In genomic region chr1:120341811-120342370, GRCm38 (mm10) we compare ENCODE assay signal across 11 mouse cellular contexts. TPM values are rescaled to one million over a fixed set of nuclear protein-coding genes. Genes with fewer than 3 reads are reported as not detected.
DNase-seq lines count a peak whose midpoint lies in the region; ATAC-seq and TF ChIP-seq lines count a peak whose summit lies in the region.
"Had no signal": no experiment of that assay in that cellular context is flagged by ENCODE, and none has a peak within 500 bp of the region (broad histone marks: within the 10 kb centered on the region; RNA-seq: fewer than 3 reads in every experiment).

No protein-coding gene starts in this region.

- TF ChIP-seq CTCF in heart, postnatal 0 days (IDR thresholded peaks at IDR 0.05; ENCODE audit: low read depth), result no peak

- ATAC-seq in heart, postnatal 0 days (ENCODE audit: insufficient read depth, low read depth), result no peak
- ATAC-seq in embryonic facial prominence, embryonic 13.5 days (ENCODE audit: insufficient number of reproducible peaks, insufficient read depth, low FRiP score, low TSS enrichment, low read depth), result no peak
- no peak for ATAC-seq in intestine, embryonic 15.5 days

- no peak for TF ChIP-seq EP300 in heart, postnatal 0 days (IDR thresholded peaks at IDR 0.05; ENCODE audit: low read depth)

- 5% methylated on average over 17 of the region's 17 CpGs for WGBS in heart, postnatal 0 days
- 2% methylated on average over 17 of the region's 17 CpGs for WGBS in embryonic facial prominence, embryonic 13.5 days
- WGBS in intestine, embryonic 15.5 days, result 2% methylated on average over 17 of the region's 17 CpGs

- peak overlapping the region; percentile 29 for H3K4me3 ChIP-seq in heart, postnatal 0 days (ENCODE audit: low read depth, low read length)
- peak overlapping the region; percentile 38 for H3K4me3 ChIP-seq in embryonic facial prominence, embryonic 13.5 days
- peak overlapping the region; percentile 23 for H3K4me3 ChIP-seq in intestine, embryonic 15.5 days (replicated peaks)

- peaks cover 89% of the 10 kb centered on the region for H3K27me3 ChIP-seq in heart, postnatal 0 days (ENCODE audit: control insufficient read depth, insufficient read depth, low read length)
- peaks cover 97% of the 10 kb centered on the region for H3K27me3 ChIP-seq in embryonic facial prominence, embryonic 13.5 days
- H3K27me3 ChIP-seq in intestine, embryonic 15.5 days (replicated peaks), result peaks cover 70% of the 10 kb centered on the region
- H3K27me3 ChIP-seq: CH12.LX had no signal

- DNase-seq in heart, postnatal 0 days (ENCODE audit: low spot score), result no peak
- no peak for DNase-seq in heart, postnatal 14 days
- peak; percentile 33 for DNase-seq in neural tube, embryonic 10.5 days (ENCODE audit: extremely low spot score, low spot score)
- no peak for DNase-seq in frontal cortex, postnatal 10 days (ENCODE audit: low spot score in 2 of 2)
- DNase-seq in cerebellum, adult 11 months, result no peak
- DNase-seq in adrenal gland, adult 8-10 months, result no peak

- no peaks in the 10 kb centered on the region for H3K4me1 ChIP-seq in heart, postnatal 0 days (ENCODE audit: control insufficient read depth, insufficient read depth)
- H3K4me1 ChIP-seq in embryonic facial prominence, embryonic 13.5 days, result peaks cover 27% of the 10 kb centered on the region
- peaks cover 14% of the 10 kb centered on the region for H3K4me1 ChIP-seq in intestine, embryonic 15.5 days (replicated peaks)

- intact Hi-C loops in heart, postnatal 14 days (cut with DNase I), result no loop called here

- no peak overlapping the region for H3K27ac ChIP-seq in heart, postnatal 0 days (ENCODE audit: low read depth)
- H3K27ac ChIP-seq in embryonic facial prominence, embryonic 13.5 days, result no peak overlapping the region
- H3K27ac ChIP-seq in intestine, embryonic 15.5 days, result no peak overlapping the region
- H3K27ac ChIP-seq: liver, embryonic 14.5 days had no signal

- no peaks in the 10 kb centered on the region for H3K36me3 ChIP-seq in heart, postnatal 0 days (replicated peaks; ENCODE audit: control insufficient read depth, insufficient read depth, low read length)
- H3K36me3 ChIP-seq in embryonic facial prominence, embryonic 13.5 days, result no peaks in the 10 kb centered on the region
- H3K36me3 ChIP-seq in intestine, embryonic 15.5 days, result no peaks in the 10 kb centered on the region

- H3K4me2 ChIP-seq in heart, postnatal 0 days (ENCODE audit: low read depth, low read length), result peak overlapping the region; percentile 44
- H3K4me2 ChIP-seq in embryonic facial prominence, embryonic 13.5 days, result peak overlapping the region; percentile 61
- peak overlapping the region; percentile 61 for H3K4me2 ChIP-seq in intestine, embryonic 15.5 days (replicated peaks)

- H3K9ac ChIP-seq in heart, postnatal 0 days (replicated peaks; ENCODE audit: low read depth, low read length), result no peak overlapping the region
- H3K9ac ChIP-seq in embryonic facial prominence, embryonic 13.5 days, result no peak overlapping the region
- H3K9ac ChIP-seq in intestine, embryonic 15.5 days, result no peak overlapping the region
- H3K9ac ChIP-seq: liver, embryonic 14.5 days had no signal

- no peaks in the 10 kb centered on the region for H3K9me3 ChIP-seq in heart, postnatal 0 days (replicated peaks; ENCODE audit: control insufficient read depth, low read length)
- no peaks in the 10 kb centered on the region for H3K9me3 ChIP-seq in embryonic facial prominence, embryonic 13.5 days
- H3K9me3 ChIP-seq in intestine, embryonic 15.5 days, result no peaks in the 10 kb centered on the region

RNA-seq across cellular contexts. Expression of gene C1ql2, which starts 1.5 kb away (rescaled TPM):
- total RNA-seq in heart, postnatal 0 days (2014; rRNA removed; ENCODE audit: low replicate concordance), result not detected in 2 replicates
- polyA plus RNA-seq in heart, postnatal 0 days (2015; fragmentation: Nextera tagmentation; extraction: Ambion mirVana), result not detected in 2 replicates
- total RNA-seq in heart, postnatal 14 days (2021), result not detected
- polyA plus RNA-seq in embryonic facial prominence, embryonic 13.5 days (2015; fragmentation: Nextera tagmentation; extraction: Ambion mirVana), result 0.20 TPM in 1 of 2 replicates, not detected in the other
- polyA plus RNA-seq in intestine, embryonic 15.5 days (2015; fragmentation: Nextera tagmentation; extraction: Ambion mirVana), result 0.08 TPM in 1 of 2 replicates, not detected in the other
- total RNA-seq in adrenal gland, adult 8-10 months (2022), result not detected
- total RNA-seq: CH12.LX; gastrocnemius, postnatal 4 days had no signal
- polyA plus RNA-seq: liver, embryonic 14.5 days had no signal
